Mouse (Mus musculus): ENCODE data around the gene Tgfb1i1. TPM values are rescaled to one million over a fixed set of nuclear protein-coding genes. Genes with fewer than 3 reads are reported as not detected.
A peak's percentile ranks its signal among the peaks of the same experiment; 100 is the strongest.

The Tgfb1i1 gene
- polyA plus RNA-seq, 1 experiment from 2014 or later: 14.5 TPM

GRCm38 (mm10) chr7:128247443-128247842 lies 831 bp downstream of the Tgfb1i1 start:
- peaks cover 15% of the 10 kb centered on the region for H3K27me3 ChIP-seq
- H3K27ac ChIP-seq: peak overlapping the region; percentile 32; the same call in 1 of the 2 replicates
- no peaks in the 10 kb centered on the region for H3K9me3 ChIP-seq (replicated peaks)
- WGBS: under 1% methylated on average over 13 of the region's 13 CpGs
- peaks cover 24% of the 10 kb centered on the region for H3K36me3 ChIP-seq (ENCODE audit: poor library complexity, severe bottlenecking)
- H3K4me1 ChIP-seq: peaks cover 18% of the 10 kb centered on the region
- peak; percentile 82 for ATAC-seq
- peak overlapping the region; percentile 37 for H3K4me3 ChIP-seq
- peak overlapping the region; percentile 62; the same call in 1 of the 2 replicates for H3K9ac ChIP-seq
- H3K4me2 ChIP-seq: peak overlapping the region; percentile 62

- Histone ChIP-seq H3K4me1 (peaks cover 22% of the 10 kb centered on the region), H3K9me3 (replicated peaks) (no peaks in the 10 kb centered on the region), H3K4me2 (no peak overlapping the region), H3K27me3 (peaks cover 15% of the 10 kb centered on the region), H3K4me3 (no peak overlapping the region), H3K36me3 (ENCODE audit: poor library complexity, severe bottlenecking) (peaks cover 16% of the 10 kb centered on the region), H3K9ac (no peak overlapping the region), H3K27ac (no peak overlapping the region)
- 89% methylated on average over 10 of the region's 10 CpGs for WGBS
- no peak for ATAC-seq
Observed at GRCm38 (mm10) chr7:128248081-128249042, 1.8 kb downstream of the Tgfb1i1 start.

GRCm38 (mm10) chr7:128249998-128250397 lies 3.4 kb downstream of the Tgfb1i1 start:
- Histone ChIP-seq H3K4me3 (no peak overlapping the region), H3K4me2 (no peak overlapping the region), H3K9me3 (replicated peaks) (no peaks in the 10 kb centered on the region), H3K36me3 (ENCODE audit: poor library complexity, severe bottlenecking) (peaks cover 3% of the 10 kb centered on the region), H3K9ac (no peak overlapping the region), H3K4me1 (peaks cover 22% of the 10 kb centered on the region), H3K27ac (no peak overlapping the region), H3K27me3 (peaks cover 17% of the 10 kb centered on the region)
- WGBS: 83% methylated on average over 5 of the region's 5 CpGs
- ATAC-seq: no peak

- H3K9ac ChIP-seq: 0 out of 2 replicates have a peak overlapping the region, but pooled peaks have one; percentile 48
- H3K27me3 ChIP-seq: peaks cover 17% of the 10 kb centered on the region
- H3K4me2 ChIP-seq: peak overlapping the region; percentile 69
- no peaks in the 10 kb centered on the region for H3K9me3 ChIP-seq (replicated peaks)
- ATAC-seq: no peak
- H3K4me3 ChIP-seq: peak overlapping the region; percentile 37
- H3K36me3 ChIP-seq (ENCODE audit: poor library complexity, severe bottlenecking): no peaks in the 10 kb centered on the region
- H3K27ac ChIP-seq: no peak overlapping the region
- WGBS: 53% methylated on average over 12 of the region's 12 CpGs
- peaks cover 15% of the 10 kb centered on the region for H3K4me1 ChIP-seq
Observed at GRCm38 (mm10) chr7:128251946-128252345, 5.3 kb downstream of the Tgfb1i1 start.

GRCm38 (mm10) chr7:128252609-128253008 lies 6.0 kb downstream of the Tgfb1i1 start:
- Histone ChIP-seq H3K27ac (no peak overlapping the region), H3K9ac (peak overlapping the region; percentile 48), H3K4me2 (peak overlapping the region; percentile 69), H3K27me3 (peaks cover 17% of the 10 kb centered on the region), H3K4me3 (peak overlapping the region; percentile 37), H3K4me1 (peaks cover 11% of the 10 kb centered on the region), H3K9me3 (replicated peaks) (no peaks in the 10 kb centered on the region), H3K36me3 (ENCODE audit: poor library complexity, severe bottlenecking) (no peaks in the 10 kb centered on the region)
- peak; percentile 83 for ATAC-seq
- 6% methylated on average over 24 of the region's 24 CpGs for WGBS

GRCm38 (mm10) chr7:128254978-128255377 lies 8.4 kb downstream of the Tgfb1i1 start:
- no peak for ATAC-seq
- 63% methylated on average over 2 of the region's 2 CpGs for WGBS
- no peaks in the 10 kb centered on the region for H3K9me3 ChIP-seq (replicated peaks)

GRCm38 (mm10) chr7:128255757-128256156 lies 9.1 kb downstream of the Tgfb1i1 start:
- 87% methylated on average over 5 of the region's 5 CpGs for WGBS
- H3K27ac ChIP-seq: no peak overlapping the region
- peaks cover 11% of the 10 kb centered on the region for H3K4me1 ChIP-seq
- H3K9me3 ChIP-seq (replicated peaks): no peaks in the 10 kb centered on the region
- H3K4me3 ChIP-seq: no peak overlapping the region
- no peaks in the 10 kb centered on the region for H3K36me3 ChIP-seq (ENCODE audit: poor library complexity, severe bottlenecking)
- H3K9ac ChIP-seq: no peak overlapping the region
- peaks cover 11% of the 10 kb centered on the region for H3K27me3 ChIP-seq
- H3K4me2 ChIP-seq: no peak overlapping the region
- no peak for ATAC-seq

More at GRCm38 (mm10) chr7:128254978-128255377, 8.4 kb downstream of the Tgfb1i1 start:
- Histone ChIP-seq H3K36me3 (ENCODE audit: poor library complexity, severe bottlenecking) (no peaks in the 10 kb centered on the region), H3K27ac (no peak overlapping the region), H3K4me3 (no peak overlapping the region), H3K4me1 (peaks cover 11% of the 10 kb centered on the region), H3K27me3 (peaks cover 15% of the 10 kb centered on the region), H3K4me2 (no peak overlapping the region), H3K9ac (no peak overlapping the region)

- H3K27ac ChIP-seq: no peak overlapping the region
- no peak overlapping the region for H3K4me3 ChIP-seq
- H3K4me2 ChIP-seq: no peak overlapping the region
- H3K4me1 ChIP-seq: peaks cover 10% of the 10 kb centered on the region
- ATAC-seq: no peak
- 53% methylated on average over 5 of the region's 5 CpGs for WGBS
- peaks cover 7% of the 10 kb centered on the region; the same call in 1 of the 2 replicates for H3K27me3 ChIP-seq
- H3K9ac ChIP-seq: no peak overlapping the region
- H3K36me3 ChIP-seq (ENCODE audit: poor library complexity, severe bottlenecking): no peaks in the 10 kb centered on the region
- H3K9me3 ChIP-seq (replicated peaks): no peaks in the 10 kb centered on the region
Observed at GRCm38 (mm10) chr7:128256783-128257334, 10.2 kb downstream of the Tgfb1i1 start.

- H3K36me3 ChIP-seq (ENCODE audit: poor library complexity, severe bottlenecking): no peaks in the 10 kb centered on the region
- H3K4me1 ChIP-seq: no peaks in the 10 kb centered on the region
- no peak within 1 kb of the TSS for H3K9ac ChIP-seq
- no peak within 1 kb of the TSS for H3K4me2 ChIP-seq
- H3K9me3 ChIP-seq (replicated peaks): no peaks in the 10 kb centered on the region
- H3K27me3 ChIP-seq: no peaks in the 10 kb centered on the region
- ATAC-seq: no peak
- 85% methylated on average over 6 of the region's 6 CpGs for WGBS
- no peak within 1 kb of the TSS for H3K4me3 ChIP-seq
- H3K27ac ChIP-seq: no peak within 1 kb of the TSS
Observed at GRCm38 (mm10) chr7:128265411-128265810, 18.8 kb downstream of the Tgfb1i1 start, which contains the start of gene Slc5a2. TSS of gene Slc5a2 (plus strand) at chr7:128265657.

- Histone ChIP-seq H3K27ac (no peak overlapping the region), H3K4me3 (no peak overlapping the region), H3K4me1 (no peaks in the 10 kb centered on the region), H3K9ac (no peak overlapping the region), H3K36me3 (ENCODE audit: poor library complexity, severe bottlenecking) (peaks cover 2% of the 10 kb centered on the region; the same call in 1 of the 2 replicates), H3K27me3 (no peaks in the 10 kb centered on the region), H3K9me3 (replicated peaks) (no peaks in the 10 kb centered on the region), H3K4me2 (no peak overlapping the region)
- no peak for ATAC-seq
- WGBS: 82% methylated on average over 5 of the region's 5 CpGs
Observed at GRCm38 (mm10) chr7:128266056-128266455, 19.4 kb downstream of the Tgfb1i1 start.

GRCm38 (mm10) chr7:128267391-128267790 lies 20.8 kb downstream of the Tgfb1i1 start:
- Histone ChIP-seq H3K27me3 (no peaks in the 10 kb centered on the region), H3K4me2 (no peak overlapping the region), H3K36me3 (ENCODE audit: poor library complexity, severe bottlenecking) (peaks cover 15% of the 10 kb centered on the region), H3K9me3 (replicated peaks) (no peaks in the 10 kb centered on the region), H3K27ac (no peak overlapping the region), H3K4me3 (no peak overlapping the region), H3K4me1 (no peaks in the 10 kb centered on the region), H3K9ac (no peak overlapping the region)
- 62% methylated on average over 13 of the region's 13 CpGs for WGBS
- ATAC-seq: no peak

GRCm38 (mm10) chr7:128267813-128268212 lies 21.2 kb downstream of the Tgfb1i1 start:
- H3K9me3 ChIP-seq (replicated peaks): no peaks in the 10 kb centered on the region
- peaks cover 18% of the 10 kb centered on the region for H3K36me3 ChIP-seq (ENCODE audit: poor library complexity, severe bottlenecking)
- H3K4me1 ChIP-seq: no peaks in the 10 kb centered on the region
- H3K4me3 ChIP-seq: no peak overlapping the region
- no peak overlapping the region for H3K9ac ChIP-seq
- H3K27ac ChIP-seq: no peak overlapping the region
- no peak overlapping the region for H3K4me2 ChIP-seq
- ATAC-seq: no peak
- WGBS: 87% methylated on average over 7 of the region's 7 CpGs
- no peaks in the 10 kb centered on the region for H3K27me3 ChIP-seq

Data from forebrain, embryonic 13.5 days (tissue).